Mouse (Mus musculus): ENCODE measurements around the gene Dgkd. TPM values are rescaled to one million over a fixed set of nuclear protein-coding genes. Genes with fewer than 3 reads are reported as not detected.

Dgkd gene
- total RNA-seq, 2 experiments from 2014 or later: 29.5 to 32.7 TPM

GRCm38 (mm10) chr1:87847475-87848168 lies 5.5 kb upstream of the Dgkd start:
- intact Hi-C loops (cut with DNase I): loop anchor here (5.0 kb wide), 1 partner anchor 50 kb away; no protein-coding TSS in a partner anchor
- no peak for DNase-seq

- DNase-seq: no peak
- intact Hi-C loops (cut with DNase I): loop anchor here (5.0 kb wide), 1 partner anchor 51 kb away; no protein-coding TSS in a partner anchor
Measured at GRCm38 (mm10) chr1:87848237-87848996, 4.7 kb upstream of the Dgkd start.

- DNase-seq: no peak
- intact Hi-C loops (cut with DNase I): loop anchor here (5.0 kb wide), 1 partner anchor 52 kb away; no protein-coding TSS in a partner anchor
Measured at GRCm38 (mm10) chr1:87849278-87849677, 3.8 kb upstream of the Dgkd start.

DNA sequence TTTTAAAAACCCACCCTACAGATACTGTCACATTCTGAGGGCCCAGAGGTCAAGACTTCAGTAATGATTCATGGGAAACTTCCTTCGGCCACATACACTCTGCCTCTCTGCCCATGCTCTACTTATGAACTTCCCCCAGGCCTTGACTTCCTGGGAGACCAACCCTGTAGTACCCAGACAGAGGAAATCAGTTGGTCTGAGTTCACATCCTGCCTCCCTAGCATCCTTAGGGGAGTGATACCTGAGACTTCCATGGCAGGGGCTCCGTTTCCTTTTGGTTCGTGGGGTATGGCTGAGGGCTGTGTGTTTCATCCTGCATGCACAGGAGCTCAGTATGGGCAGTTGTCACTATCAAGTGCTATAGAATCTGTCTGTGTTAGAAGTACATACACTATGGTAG lies 1.7 kb upstream of the Dgkd start:
- intact Hi-C loops (cut with DNase I): loop anchor here (5.0 kb wide), 1 partner anchor 51 kb away; no protein-coding TSS in a partner anchor
- no peak for DNase-seq

DNA sequence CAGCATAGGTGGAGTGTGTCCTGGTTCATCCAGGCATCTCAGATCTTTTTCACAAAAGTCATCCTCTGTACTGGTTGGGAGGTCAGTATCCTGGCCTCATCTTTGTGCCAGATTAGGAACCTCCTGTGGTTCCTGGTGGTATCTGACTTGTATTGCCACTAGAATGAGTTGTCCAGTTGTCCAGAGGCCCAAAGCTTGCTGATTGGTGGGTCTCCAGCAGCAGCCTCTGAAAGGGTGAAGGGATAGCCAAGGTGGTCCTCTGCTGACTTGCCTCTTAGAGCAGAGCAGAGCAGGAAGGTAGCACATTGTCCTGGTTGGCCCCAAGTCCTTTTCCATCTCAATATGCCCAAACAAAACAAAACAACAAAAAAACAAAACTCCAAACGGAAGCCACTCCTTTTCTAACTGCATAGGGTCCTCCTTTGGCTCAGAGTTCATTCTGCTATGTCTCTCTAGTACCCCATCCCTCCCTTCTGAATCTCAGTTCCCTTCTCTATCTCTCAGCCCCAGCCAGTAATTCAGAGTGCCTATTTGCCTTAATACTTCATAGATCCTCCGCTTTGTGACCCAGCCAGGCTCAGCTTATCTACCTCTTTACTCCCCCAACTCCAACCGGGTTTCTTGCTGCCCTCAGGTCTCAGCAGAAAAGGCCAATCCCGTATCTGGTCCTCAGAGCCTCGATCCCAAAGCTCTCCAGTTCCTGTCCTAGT lies 851 bp upstream of the Dgkd start:
- no peak for DNase-seq
- intact Hi-C loops (cut with DNase I): loop anchor here (5.0 kb wide), 1 partner anchor 50 kb away; no protein-coding TSS in a partner anchor

- peak in 1 of 2 experiments; percentile 29 for DNase-seq
- intact Hi-C loops (cut with DNase I): loop anchor here (5.0 kb wide), 1 partner anchor 49 kb away; no protein-coding TSS in a partner anchor
Measured at GRCm38 (mm10) chr1:87853601-87854361, 694 bp downstream of the Dgkd start.

DNA sequence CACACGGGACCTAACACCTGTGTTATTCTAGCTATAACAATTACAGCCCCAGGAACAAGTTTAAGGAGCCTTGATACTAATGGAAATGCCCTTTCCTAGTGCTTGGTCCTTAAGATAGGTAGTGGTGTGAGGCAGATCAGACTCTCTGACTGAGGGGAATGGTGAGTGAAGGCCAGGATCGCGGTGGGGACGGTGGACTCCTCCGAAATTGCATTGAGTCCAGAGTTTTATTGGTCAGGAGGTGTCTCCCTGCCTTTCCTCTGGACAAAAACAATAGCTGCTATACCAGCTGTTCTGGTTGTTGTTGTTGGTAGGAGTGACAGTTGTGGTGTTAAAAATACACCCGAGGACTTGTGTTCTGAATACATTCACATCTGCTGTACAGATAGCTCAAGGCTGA lies 1.3 kb downstream of the Dgkd start:
- no peak for DNase-seq
- intact Hi-C loops (cut with DNase I): loop anchor here (5.0 kb wide), 1 partner anchor 48 kb away; no protein-coding TSS in a partner anchor

- no peak for DNase-seq
- intact Hi-C loops (cut with DNase I): loop anchor here (5.0 kb wide), 1 partner anchor 47 kb away; no protein-coding TSS in a partner anchor
Measured at GRCm38 (mm10) chr1:87854851-87855251, 1.8 kb downstream of the Dgkd start.

DNA sequence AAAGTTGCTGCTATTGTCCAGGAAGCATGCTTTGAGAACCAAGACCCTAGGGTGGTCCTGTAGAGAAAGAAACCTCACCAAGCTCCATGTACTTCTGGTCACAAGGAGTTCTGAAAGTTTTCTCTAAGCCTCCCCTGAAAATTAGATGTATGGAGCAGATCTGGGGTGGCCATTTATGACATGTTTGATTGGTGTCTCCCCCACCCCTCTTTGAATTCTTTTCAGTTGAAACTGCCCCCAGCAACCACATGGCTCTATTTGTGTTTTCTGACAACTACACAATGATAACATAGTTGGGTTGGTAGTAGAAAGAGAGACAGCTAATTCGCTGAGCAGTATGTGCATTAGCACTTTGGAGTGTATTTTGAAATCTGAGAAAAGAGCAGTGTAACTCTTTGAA lies 2.4 kb downstream of the Dgkd start:
- intact Hi-C loops (cut with DNase I): no loop called here
- DNase-seq: no peak

DNA sequence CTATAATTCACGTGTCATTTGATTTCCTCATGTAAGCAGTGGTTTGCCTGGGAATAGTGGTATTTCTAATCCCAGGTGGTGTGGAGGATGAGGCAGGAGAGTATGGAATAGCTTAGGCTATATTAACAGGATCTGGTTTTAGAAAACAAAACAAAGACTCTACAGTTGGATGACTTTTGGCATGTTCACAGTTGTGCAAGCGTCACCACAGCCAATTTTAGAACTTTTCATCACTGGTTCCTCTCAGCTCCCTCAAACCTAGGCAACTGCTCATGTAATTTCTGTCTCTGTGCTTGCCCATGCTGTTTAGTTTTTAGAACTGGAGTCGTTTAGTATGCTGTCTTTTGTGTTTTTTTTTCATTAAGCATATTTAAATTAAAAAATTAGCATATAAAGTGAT lies 3.7 kb downstream of the Dgkd start:
- intact Hi-C loops (cut with DNase I): no loop called here
- DNase-seq: no peak

DNA sequence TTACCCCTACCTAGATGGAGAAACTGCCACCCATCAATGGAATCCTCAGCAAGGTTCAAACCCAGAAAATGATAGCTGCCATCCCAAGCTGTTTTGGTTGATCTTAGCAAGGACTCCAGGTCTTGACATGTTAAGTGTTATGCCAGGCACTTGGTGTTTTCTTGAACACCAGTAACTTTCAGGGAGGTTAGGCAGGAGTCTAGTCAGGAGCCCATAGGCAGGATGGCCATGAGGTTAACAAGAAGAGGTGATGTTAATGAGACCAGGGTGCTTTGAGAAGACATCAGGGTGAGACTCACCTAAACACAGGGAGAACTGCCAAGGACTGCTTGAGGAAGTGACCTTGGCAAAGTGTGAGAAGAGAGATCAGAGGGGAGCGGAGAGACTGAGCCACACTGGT lies 4.9 kb downstream of the Dgkd start:
- intact Hi-C loops (cut with DNase I): no loop called here

DNA sequence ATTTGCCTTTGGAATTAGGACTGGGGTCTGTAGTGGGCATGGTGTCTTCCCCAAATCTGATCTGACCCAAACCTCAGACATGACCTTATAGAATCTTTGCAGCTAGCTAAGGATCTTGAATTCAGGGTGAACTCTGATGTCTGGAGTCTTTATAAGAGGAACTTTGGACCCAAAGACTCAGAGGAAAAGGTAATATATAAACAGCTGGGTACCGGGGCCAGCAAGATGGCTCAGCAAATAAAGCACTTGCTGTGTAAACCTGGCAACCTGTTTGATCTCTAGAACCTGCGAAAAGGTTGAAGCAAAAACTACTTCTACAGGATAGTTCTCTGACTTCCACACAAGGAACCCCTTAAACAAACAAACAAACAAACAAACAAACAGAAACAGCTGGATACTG lies 5.4 kb downstream of the Dgkd start:
- intact Hi-C loops (cut with DNase I): no loop called here
- no peak for DNase-seq

More for the DNA sequence above, 4.9 kb downstream of the Dgkd start:
- DNase-seq: no peak

DNA sequence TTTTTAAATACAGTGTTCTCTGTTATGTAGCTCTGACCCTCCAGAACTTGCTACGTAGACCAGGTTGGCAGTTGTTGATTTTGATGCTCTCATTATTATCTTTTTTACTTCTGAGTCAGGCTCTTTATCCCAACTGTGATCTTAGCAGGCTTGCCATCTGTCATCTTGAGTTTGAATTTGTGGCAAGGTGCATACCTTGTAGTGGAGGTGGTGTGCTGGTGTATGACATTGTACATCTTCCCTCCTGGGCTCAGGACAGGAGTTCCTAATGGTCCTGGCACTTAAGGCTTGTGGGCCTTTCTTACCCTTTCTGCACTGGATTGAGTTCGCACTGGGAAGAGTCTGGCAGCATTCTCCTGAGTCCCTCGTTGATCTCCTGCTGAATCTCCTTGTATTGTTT lies 10.5 kb downstream of the Dgkd start:
- no peak for DNase-seq
- intact Hi-C loops (cut with DNase I): no loop called here

- intact Hi-C loops (cut with DNase I): no loop called here
- no peak for DNase-seq
Measured at GRCm38 (mm10) chr1:87864889-87865288, 11.8 kb downstream of the Dgkd start.

- no peak for DNase-seq
- intact Hi-C loops (cut with DNase I): no loop called here
Measured at GRCm38 (mm10) chr1:87866672-87867071, 13.6 kb downstream of the Dgkd start.

- intact Hi-C loops (cut with DNase I): no loop called here
- no peak for DNase-seq
Measured at GRCm38 (mm10) chr1:87871546-87871945, 18.5 kb downstream of the Dgkd start.

GRCm38 (mm10) chr1:87873081-87873480 lies 20.0 kb downstream of the Dgkd start:
- intact Hi-C loops (cut with DNase I): no loop called here
- DNase-seq: no peak

GRCm38 (mm10) chr1:87876065-87876464 lies 23.0 kb downstream of the Dgkd start:
- no peak for DNase-seq
- intact Hi-C loops (cut with DNase I): no loop called here

DNA sequence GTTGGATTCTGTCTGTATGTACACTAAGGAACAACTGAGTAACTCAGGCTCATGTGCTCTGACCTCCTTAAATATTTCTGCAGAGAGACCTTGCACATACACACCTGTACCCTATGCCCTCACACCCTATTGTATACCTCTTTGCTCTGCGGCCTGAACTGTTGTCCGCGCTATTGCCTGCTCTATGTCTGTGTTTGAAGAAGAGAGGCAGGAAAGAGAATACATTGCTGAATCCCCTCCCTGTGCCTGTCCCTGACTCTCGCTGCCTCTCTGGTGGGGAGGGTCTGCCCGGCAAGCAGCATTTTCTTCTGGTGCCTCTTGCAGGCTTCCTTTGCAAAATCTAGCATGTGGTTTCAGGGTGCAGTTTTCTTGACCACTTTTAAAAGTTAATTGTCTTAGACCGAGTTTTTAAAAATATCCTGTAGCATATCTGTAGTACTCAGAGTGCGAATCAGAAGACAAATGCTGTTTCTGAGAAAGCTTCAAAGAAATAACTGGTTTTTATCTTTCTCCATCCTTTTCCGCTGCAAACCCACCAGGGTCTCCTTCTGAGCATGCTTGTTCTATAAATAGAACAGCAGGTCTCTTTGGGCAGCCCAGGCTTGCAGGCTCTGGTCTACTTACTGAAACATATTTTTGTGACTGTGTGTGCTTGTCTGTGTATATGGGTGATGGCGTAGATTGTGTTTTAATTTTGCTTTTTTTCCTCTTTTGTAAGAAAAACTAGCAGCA lies 24.6 kb downstream of the Dgkd start:
- intact Hi-C loops (cut with DNase I): no loop called here

More for the DNA sequence above, 24.6 kb downstream of the Dgkd start:
- DNase-seq: no peak

All from gastrocnemius, postnatal 36 days (tissue).